Mouse (Mus musculus): ENCODE measurements around the gene Sptlc2. TPM values are rescaled to one million over a fixed set of nuclear protein-coding genes. Genes with fewer than 3 reads are reported as not detected.
A peak's percentile ranks its signal among the peaks of the same experiment; 100 is the strongest.

The Sptlc2 gene
- polyA plus RNA-seq, 1 experiment from 2014 or later: 101 TPM

GRCm38 (mm10) chr12:87289100-87289499, 99.1 kb downstream of the Sptlc2 start:
- H3K4me2 ChIP-seq (ENCODE audit: low read length): no peak overlapping the region
- no peaks in the 10 kb centered on the region for H3K27me3 ChIP-seq (replicated peaks; ENCODE audit: control insufficient read depth, insufficient read depth, low read length)
- no peak overlapping the region for H3K4me3 ChIP-seq (ENCODE audit: low read depth, low read length)
- no peak overlapping the region for H3K9ac ChIP-seq (ENCODE audit: low read length)
- no peaks in the 10 kb centered on the region for H3K4me1 ChIP-seq (replicated peaks; ENCODE audit: control insufficient read depth, insufficient read depth, low read length)
- no peaks in the 10 kb centered on the region for H3K36me3 ChIP-seq (ENCODE audit: control insufficient read depth, insufficient read depth, low read length)
- ATAC-seq (replicated peaks; ENCODE audit: low FRiP score, low TSS enrichment, low read depth) (no peak), DNase-seq (ENCODE audit: low spot score) (no peak)
- H3K9me3 ChIP-seq (ENCODE audit: control insufficient read depth, low read length): 0 out of 2 replicates have a peak, but pooled peaks cover 3% of the 10 kb centered on the region
- 92% methylated on average over 5 of the region's 5 CpGs for whole genome bisulfite sequencing
- H3K27ac ChIP-seq (ENCODE audit: low read depth): no peak overlapping the region

- WGBS: 80% methylated on average over 5 of the region's 5 CpGs
- no peaks in the 10 kb centered on the region for H3K36me3 ChIP-seq (ENCODE audit: control insufficient read depth, insufficient read depth, low read length)
- H3K4me1 ChIP-seq (replicated peaks; ENCODE audit: control insufficient read depth, insufficient read depth, low read length): no peaks in the 10 kb centered on the region
- no peaks in the 10 kb centered on the region for H3K27me3 ChIP-seq (replicated peaks; ENCODE audit: control insufficient read depth, insufficient read depth, low read length)
- no peak for ATAC-seq (replicated peaks; ENCODE audit: low FRiP score, low TSS enrichment, low read depth)
- no peak overlapping the region for H3K9ac ChIP-seq (ENCODE audit: low read length)
- no peak for DNase-seq (ENCODE audit: low spot score)
- H3K9me3 ChIP-seq (ENCODE audit: control insufficient read depth, low read length): 0 out of 2 replicates have a peak, but pooled peaks cover 3% of the 10 kb centered on the region
- no peak overlapping the region for H3K4me2 ChIP-seq (ENCODE audit: low read length)
- H3K4me3 ChIP-seq (ENCODE audit: low read depth, low read length): no peak overlapping the region
- no peak overlapping the region for H3K27ac ChIP-seq (ENCODE audit: low read depth)
Measured at GRCm38 (mm10) chr12:87284726-87285125, 103.4 kb downstream of the Sptlc2 start.

DNA sequence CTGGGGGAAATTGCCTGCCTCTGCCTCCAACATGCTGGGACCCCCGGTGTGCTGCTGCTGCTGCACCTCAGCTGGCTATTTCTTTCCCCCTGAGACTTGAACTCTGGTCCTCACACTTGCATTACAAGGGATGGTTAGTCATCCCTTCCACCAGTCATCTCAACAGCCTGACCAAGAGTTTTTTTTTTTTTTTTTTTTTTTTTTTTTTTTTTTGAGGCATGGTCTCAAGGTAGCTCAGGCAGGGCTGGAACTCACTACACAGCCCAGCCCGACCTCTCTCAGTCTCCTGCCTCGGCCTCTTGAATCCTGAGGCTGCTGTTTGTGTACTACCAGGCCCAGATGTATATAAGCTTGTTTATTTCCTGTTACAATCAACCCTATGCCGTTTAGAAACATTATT, 103.9 kb downstream of the Sptlc2 start:
- Histone ChIP-seq H3K4me1 (replicated peaks; ENCODE audit: control insufficient read depth, insufficient read depth, low read length) (no peaks in the 10 kb centered on the region), H3K27me3 (replicated peaks; ENCODE audit: control insufficient read depth, insufficient read depth, low read length) (no peaks in the 10 kb centered on the region), H3K36me3 (ENCODE audit: control insufficient read depth, insufficient read depth, low read length) (no peaks in the 10 kb centered on the region), H3K4me2 (ENCODE audit: low read length) (no peak overlapping the region), H3K27ac (ENCODE audit: low read depth) (no peak overlapping the region), H3K4me3 (ENCODE audit: low read depth, low read length) (no peak overlapping the region), H3K9ac (ENCODE audit: low read length) (no peak overlapping the region), H3K9me3 (ENCODE audit: control insufficient read depth, low read length) (0 out of 2 replicates have a peak, but pooled peaks cover 3% of the 10 kb centered on the region)
- ATAC-seq (replicated peaks; ENCODE audit: low FRiP score, low TSS enrichment, low read depth) (no peak), DNase-seq (ENCODE audit: low spot score) (no peak)
- 70% methylated on average over 4 of the region's 4 CpGs for WGBS

DNA sequence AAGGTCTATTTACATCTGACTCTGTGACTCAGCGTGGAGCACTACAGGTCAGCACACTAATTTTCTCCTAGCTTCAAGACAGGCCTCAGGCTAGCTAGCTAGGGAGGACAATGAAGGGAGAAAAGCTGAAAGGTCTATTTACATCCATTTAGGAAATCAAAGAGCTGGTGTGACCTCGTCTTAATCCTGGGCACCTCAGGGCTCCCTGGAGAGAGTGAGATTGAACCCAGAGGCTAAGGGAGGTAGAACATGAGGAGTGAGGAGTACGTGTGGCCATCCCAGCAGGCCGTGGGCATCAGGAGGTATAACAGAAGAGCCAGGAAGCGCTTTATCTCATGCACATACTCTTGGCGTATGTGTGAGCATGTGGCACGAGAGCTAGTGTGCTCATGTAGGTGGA, 104.4 kb downstream of the Sptlc2 start:
- WGBS: 69% methylated on average over 7 of the region's 7 CpGs

GRCm38 (mm10) chr12:87282743-87283142, 105.4 kb downstream of the Sptlc2 start:
- peaks cover 4% of the 10 kb centered on the region; the same call in 1 of the 2 replicates for H3K4me1 ChIP-seq (replicated peaks; ENCODE audit: control insufficient read depth, insufficient read depth, low read length)

More for the DNA sequence above, 104.4 kb downstream of the Sptlc2 start:
- 0 out of 2 replicates have a peak, but pooled peaks cover 3% of the 10 kb centered on the region for H3K9me3 ChIP-seq (ENCODE audit: control insufficient read depth, low read length)
- H3K36me3 ChIP-seq (ENCODE audit: control insufficient read depth, insufficient read depth, low read length): no peaks in the 10 kb centered on the region
- H3K27ac ChIP-seq (ENCODE audit: low read depth): no peak overlapping the region
- no peak for ATAC-seq (replicated peaks; ENCODE audit: low FRiP score, low TSS enrichment, low read depth)
- DNase-seq (ENCODE audit: low spot score): no peak
- H3K4me2 ChIP-seq (ENCODE audit: low read length): no peak overlapping the region
- H3K4me1 ChIP-seq (replicated peaks; ENCODE audit: control insufficient read depth, insufficient read depth, low read length): no peaks in the 10 kb centered on the region; the same call in 1 of the 2 replicates
- H3K4me3 ChIP-seq (ENCODE audit: low read depth, low read length): no peak overlapping the region
- H3K27me3 ChIP-seq (replicated peaks; ENCODE audit: control insufficient read depth, insufficient read depth, low read length): no peaks in the 10 kb centered on the region
- no peak overlapping the region for H3K9ac ChIP-seq (ENCODE audit: low read length)

GRCm38 (mm10) chr12:87281766-87282165, 106.4 kb downstream of the Sptlc2 start:
- ATAC-seq (replicated peaks; ENCODE audit: low FRiP score, low TSS enrichment, low read depth): no peak
- H3K27me3 ChIP-seq (replicated peaks; ENCODE audit: control insufficient read depth, insufficient read depth, low read length): no peaks in the 10 kb centered on the region
- WGBS: 70% methylated on average over 1 of the region's 1 CpGs
- no peaks in the 10 kb centered on the region for H3K36me3 ChIP-seq (ENCODE audit: control insufficient read depth, insufficient read depth, low read length)
- H3K4me2 ChIP-seq (ENCODE audit: low read length): no peak overlapping the region
- H3K4me1 ChIP-seq (replicated peaks; ENCODE audit: control insufficient read depth, insufficient read depth, low read length): peaks cover 4% of the 10 kb centered on the region; the same call in 1 of the 2 replicates
- H3K9me3 ChIP-seq (ENCODE audit: control insufficient read depth, low read length): no peaks in the 10 kb centered on the region
- no peak for DNase-seq (ENCODE audit: low spot score)
- no peak overlapping the region for H3K9ac ChIP-seq (ENCODE audit: low read length)
- no peak overlapping the region for H3K4me3 ChIP-seq (ENCODE audit: low read depth, low read length)
- H3K27ac ChIP-seq (ENCODE audit: low read depth): no peak overlapping the region

More at GRCm38 (mm10) chr12:87282743-87283142, 105.4 kb downstream of the Sptlc2 start:
- Histone ChIP-seq H3K9me3 (ENCODE audit: control insufficient read depth, low read length) (no peaks in the 10 kb centered on the region), H3K27me3 (replicated peaks; ENCODE audit: control insufficient read depth, insufficient read depth, low read length) (no peaks in the 10 kb centered on the region), H3K4me2 (ENCODE audit: low read length) (no peak overlapping the region), H3K4me3 (ENCODE audit: low read depth, low read length) (no peak overlapping the region), H3K36me3 (ENCODE audit: control insufficient read depth, insufficient read depth, low read length) (no peaks in the 10 kb centered on the region), H3K27ac (ENCODE audit: low read depth) (no peak overlapping the region), H3K9ac (ENCODE audit: low read length) (no peak overlapping the region)
- 94% methylated on average over 4 of the region's 4 CpGs for WGBS
- no peak for ATAC-seq (replicated peaks; ENCODE audit: low FRiP score, low TSS enrichment, low read depth)
- no peak for DNase-seq (ENCODE audit: low spot score)

DNA sequence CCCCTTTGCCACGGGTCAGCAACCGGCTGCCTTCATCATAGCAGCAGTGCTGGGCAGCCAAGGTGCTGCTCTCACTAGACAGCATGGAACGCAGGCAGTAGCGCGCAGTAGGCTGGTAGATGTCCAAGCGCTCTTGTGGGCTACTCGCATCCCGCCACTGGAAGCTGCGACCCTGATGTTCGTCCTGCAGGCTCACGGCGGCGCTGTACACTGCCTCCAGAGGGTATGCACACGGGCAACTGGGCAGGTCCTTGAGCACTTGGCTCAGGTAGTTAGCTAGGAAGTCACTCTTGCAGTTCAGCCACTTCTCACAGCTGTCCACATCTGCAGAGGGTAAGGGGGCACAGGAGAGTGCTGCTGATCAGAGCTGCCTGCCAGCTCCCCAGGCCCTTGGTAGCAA, 108.3 kb downstream of the Sptlc2 start:
- Histone ChIP-seq H3K27ac (ENCODE audit: low read depth) (no peak overlapping the region), H3K4me2 (ENCODE audit: low read length) (no peak overlapping the region), H3K27me3 (replicated peaks; ENCODE audit: control insufficient read depth, insufficient read depth, low read length) (no peaks in the 10 kb centered on the region), H3K36me3 (ENCODE audit: control insufficient read depth, insufficient read depth, low read length) (peaks cover 18% of the 10 kb centered on the region), H3K4me3 (ENCODE audit: low read depth, low read length) (no peak overlapping the region), H3K9me3 (ENCODE audit: control insufficient read depth, low read length) (no peaks in the 10 kb centered on the region), H3K4me1 (replicated peaks; ENCODE audit: control insufficient read depth, insufficient read depth, low read length) (peaks cover 4% of the 10 kb centered on the region; the same call in 1 of the 2 replicates), H3K9ac (ENCODE audit: low read length) (no peak overlapping the region)
- ATAC-seq (replicated peaks; ENCODE audit: low FRiP score, low TSS enrichment, low read depth) (no peak), DNase-seq (ENCODE audit: low spot score) (no peak)
- 52% methylated on average over 14 of the region's 14 CpGs for WGBS

DNA sequence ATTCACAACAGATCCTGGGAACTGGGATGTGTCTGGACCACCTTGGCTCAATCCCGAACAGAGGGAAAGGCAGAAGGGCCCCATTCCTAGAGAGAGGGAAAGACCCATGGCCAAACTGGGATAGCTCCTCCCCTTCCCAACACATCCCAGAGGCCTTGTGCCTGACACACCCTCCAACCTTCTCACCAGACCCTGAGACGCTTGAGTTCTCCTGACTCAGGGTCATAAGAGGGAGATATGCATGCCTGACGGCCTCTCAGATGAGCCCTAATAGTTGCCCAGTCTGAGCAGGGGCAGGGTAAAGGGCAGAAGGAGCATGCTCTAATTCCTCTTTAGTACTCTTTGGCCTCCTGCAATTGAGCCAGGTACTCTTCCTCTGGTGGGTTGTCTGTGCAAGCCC, 108.8 kb downstream of the Sptlc2 start:
- H3K9me3 ChIP-seq (ENCODE audit: control insufficient read depth, low read length): no peaks in the 10 kb centered on the region
- H3K4me3 ChIP-seq (ENCODE audit: low read depth, low read length): no peak overlapping the region
- no peak overlapping the region for H3K4me2 ChIP-seq (ENCODE audit: low read length)
- no peak overlapping the region for H3K9ac ChIP-seq (ENCODE audit: low read length)
- ATAC-seq (replicated peaks; ENCODE audit: low FRiP score, low TSS enrichment, low read depth) (0 out of 2 replicates have a peak, but pooled peaks have one; percentile 13), DNase-seq (ENCODE audit: low spot score) (no peak)
- no peaks in the 10 kb centered on the region for H3K27me3 ChIP-seq (replicated peaks; ENCODE audit: control insufficient read depth, insufficient read depth, low read length)
- WGBS: 41% methylated on average over 3 of the region's 3 CpGs
- peaks cover 23% of the 10 kb centered on the region for H3K36me3 ChIP-seq (ENCODE audit: control insufficient read depth, insufficient read depth, low read length)
- no peak overlapping the region for H3K27ac ChIP-seq (ENCODE audit: low read depth)
- peaks cover 4% of the 10 kb centered on the region; the same call in 1 of the 2 replicates for H3K4me1 ChIP-seq (replicated peaks; ENCODE audit: control insufficient read depth, insufficient read depth, low read length)

- H3K27ac ChIP-seq (ENCODE audit: low read depth): no peak overlapping the region
- DNase-seq (ENCODE audit: low spot score): peak; percentile 64
Measured at GRCm38 (mm10) chr12:87278118-87278730, 109.9 kb downstream of the Sptlc2 start.

More at GRCm38 (mm10) chr12:87278118-87278730, 109.9 kb downstream of the Sptlc2 start:
- Histone ChIP-seq H3K4me3 (ENCODE audit: low read depth, low read length) (no peak overlapping the region), H3K36me3 (ENCODE audit: control insufficient read depth, insufficient read depth, low read length) (peaks cover 34% of the 10 kb centered on the region), H3K4me1 (replicated peaks; ENCODE audit: control insufficient read depth, insufficient read depth, low read length) (peaks cover 4% of the 10 kb centered on the region; the same call in 1 of the 2 replicates), H3K4me2 (ENCODE audit: low read length) (0 out of 2 replicates have a peak overlapping the region, but pooled peaks have one; percentile 0), H3K9me3 (ENCODE audit: control insufficient read depth, low read length) (no peaks in the 10 kb centered on the region), H3K27me3 (replicated peaks; ENCODE audit: control insufficient read depth, insufficient read depth, low read length) (no peaks in the 10 kb centered on the region), H3K9ac (ENCODE audit: low read length) (no peak overlapping the region)
- ATAC-seq (replicated peaks; ENCODE audit: low FRiP score, low TSS enrichment, low read depth): peak; percentile 77
- 14% methylated on average over 6 of the region's 6 CpGs for WGBS
